Mouse (Mus musculus) 3T3-L1 (cell line): ENCODE results near the gene Rgp1.
"Not testable (repeated sequence)": the region's sequence is repeated elsewhere in the genome, so short reads cannot be mapped to it uniquely, and the experiment has no call there.

ENCODE experiments used
- DNase-seq: peaks from one replicate; pipeline ENCODE4 v3.0.0-alpha.2; 2015; ENCODE audit warnings: low read depth, low spot score

The Rgp1 gene

DNA sequence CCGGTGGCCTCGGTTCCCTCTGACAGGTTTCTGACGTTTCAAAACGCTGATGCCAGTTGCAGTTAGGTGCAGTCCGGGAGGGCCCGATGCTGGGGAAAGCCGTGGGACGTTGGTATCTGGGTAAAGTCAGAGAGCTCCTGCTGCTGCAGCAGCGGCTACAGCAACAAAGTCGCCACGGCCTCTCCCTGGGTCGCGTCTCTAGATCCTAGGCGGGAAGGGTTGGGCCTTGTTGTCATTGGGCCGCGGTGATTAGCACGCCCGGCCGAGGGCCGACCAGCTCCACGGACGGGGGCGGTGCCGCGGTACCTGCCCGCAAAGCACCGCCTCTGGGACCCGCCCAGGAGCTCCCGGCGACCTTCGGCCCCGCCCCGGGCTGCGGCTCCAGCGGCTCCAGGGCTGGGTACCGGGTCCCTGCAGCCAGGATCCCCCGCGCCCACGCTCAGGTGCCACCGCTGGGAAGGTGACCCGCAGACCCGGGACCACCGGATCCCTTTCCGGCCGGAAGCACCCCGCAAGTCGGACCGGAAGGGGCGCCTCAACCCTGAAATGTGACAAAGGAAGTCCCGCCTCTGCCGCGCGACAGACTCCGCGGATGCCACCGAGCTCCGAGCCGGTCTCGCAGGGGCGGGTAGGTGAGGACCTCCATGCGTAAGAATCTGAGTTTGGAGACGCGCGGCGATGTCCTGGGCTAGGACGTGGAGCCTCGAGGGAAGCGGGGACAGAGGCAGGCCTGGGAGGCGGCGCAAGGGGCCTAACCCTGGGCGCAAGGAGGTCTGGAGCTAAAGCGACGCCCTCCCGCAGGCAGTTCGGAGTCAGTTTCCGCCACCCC, at the start of gene Rgp1, which contains the start of gene Gba2:
Rgp1 (plus strand) TSS at position 340 of the 829 bp plus-strand sequence.
Gba2 (minus strand) TSS at position 498 of the 829 bp plus-strand sequence.
- DNase-seq, result peak; percentile 77

DNA sequence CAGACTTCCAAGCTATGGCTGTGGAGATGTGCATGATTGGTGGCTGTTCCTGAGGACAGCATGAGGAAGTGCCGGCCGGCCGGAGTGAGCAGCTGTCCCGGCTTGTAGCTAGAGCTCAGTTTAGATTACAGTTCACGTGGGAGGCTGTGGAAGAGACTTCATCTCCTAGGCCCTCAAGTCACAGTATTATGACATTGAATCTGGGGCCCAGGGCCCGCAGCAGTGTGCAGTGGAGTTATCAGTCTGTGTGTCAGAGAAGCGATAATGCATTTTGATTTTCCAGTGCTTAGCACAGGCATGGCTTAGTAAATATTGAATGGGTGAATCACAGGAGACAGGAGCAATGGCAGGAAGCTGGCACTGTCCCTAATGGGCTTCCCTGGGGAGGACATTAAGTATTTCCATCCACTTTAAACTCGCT, 48.4 kb upstream of the Rgp1 start:
- peak; percentile 40 for DNase-seq

DNA sequence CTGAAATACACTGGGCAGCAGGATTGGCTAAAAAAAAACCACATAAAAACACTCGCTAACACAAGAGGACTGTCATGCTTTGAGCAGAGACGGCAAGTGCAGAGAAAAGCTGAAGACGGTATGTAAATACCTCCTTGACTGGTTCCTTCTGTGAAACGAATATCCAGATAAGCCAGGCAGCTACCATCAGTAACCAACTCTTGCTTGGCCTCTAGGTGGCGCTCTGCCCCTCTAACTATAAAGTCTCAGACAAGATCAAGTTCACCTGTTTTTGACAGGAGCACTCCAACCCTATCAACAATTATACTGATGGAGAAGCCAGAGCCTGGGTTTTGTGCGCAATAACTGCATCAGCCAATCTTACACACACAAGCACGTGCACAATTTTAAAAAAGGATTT, 47.9 kb upstream of the Rgp1 start:
- DNase-seq, result peak; percentile 83

DNA sequence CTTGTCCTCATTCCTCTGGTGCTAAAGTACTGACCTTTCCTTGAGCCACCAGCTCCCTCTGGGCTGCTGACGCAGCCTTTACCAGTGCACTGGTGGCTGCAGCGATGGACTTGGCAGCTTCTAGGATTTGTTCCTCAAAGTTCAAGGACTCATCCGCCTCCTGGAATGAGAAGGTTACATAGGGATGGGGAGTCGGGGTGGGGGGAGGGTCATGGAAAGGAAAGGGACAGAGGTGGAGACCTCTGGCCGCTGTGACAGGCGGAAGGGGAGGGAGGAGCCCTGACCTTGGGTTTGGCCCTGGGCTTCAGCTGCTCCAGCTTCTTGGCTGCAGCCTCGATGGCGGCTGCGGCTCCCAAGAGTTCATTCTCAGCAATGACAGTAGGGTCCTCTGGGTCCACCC, 45.2 kb upstream of the Rgp1 start:
- DNase-seq, result no peak

DNA sequence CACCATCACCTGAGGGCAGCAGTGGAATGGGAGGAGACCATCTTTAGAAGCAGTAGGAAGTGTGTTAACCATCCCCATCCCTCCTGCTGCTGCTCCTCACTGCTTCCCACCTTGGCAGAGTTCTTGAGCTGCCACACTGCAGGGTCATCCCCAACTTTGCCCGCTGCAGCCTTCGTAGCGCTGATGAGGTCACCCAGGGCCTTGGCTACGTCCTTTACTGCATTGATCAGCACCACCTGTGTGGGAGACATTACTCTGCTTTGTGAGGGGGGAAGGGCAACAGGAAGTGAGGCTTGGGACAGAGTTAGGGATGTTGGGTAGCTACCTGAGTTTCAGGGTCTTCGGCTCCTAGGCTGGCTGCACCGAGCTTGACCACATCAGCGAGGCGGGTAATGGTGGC, 42.9 kb upstream of the Rgp1 start:
- DNase-seq, result no peak

DNA sequence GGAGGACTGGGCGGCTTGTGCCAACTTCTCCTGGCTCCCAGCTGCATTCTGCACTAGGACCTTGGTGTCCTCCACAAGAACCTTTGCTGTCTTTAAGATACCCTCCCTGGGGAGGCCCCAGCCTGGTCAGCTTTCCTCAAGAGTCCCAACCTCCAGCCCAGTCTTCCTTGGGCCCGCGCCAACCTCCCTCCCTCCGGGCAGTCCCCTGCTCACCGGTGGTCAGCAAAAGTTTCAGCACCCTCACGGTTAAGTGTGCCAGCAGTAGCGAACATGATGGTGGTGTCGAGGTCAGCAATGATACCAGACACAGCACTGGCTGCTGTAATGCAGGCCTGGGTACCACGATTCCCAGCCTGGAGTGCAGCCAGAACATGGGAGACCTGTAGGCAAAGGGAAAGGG, 42.5 kb upstream of the Rgp1 start:
- DNase-seq, result no peak

DNA sequence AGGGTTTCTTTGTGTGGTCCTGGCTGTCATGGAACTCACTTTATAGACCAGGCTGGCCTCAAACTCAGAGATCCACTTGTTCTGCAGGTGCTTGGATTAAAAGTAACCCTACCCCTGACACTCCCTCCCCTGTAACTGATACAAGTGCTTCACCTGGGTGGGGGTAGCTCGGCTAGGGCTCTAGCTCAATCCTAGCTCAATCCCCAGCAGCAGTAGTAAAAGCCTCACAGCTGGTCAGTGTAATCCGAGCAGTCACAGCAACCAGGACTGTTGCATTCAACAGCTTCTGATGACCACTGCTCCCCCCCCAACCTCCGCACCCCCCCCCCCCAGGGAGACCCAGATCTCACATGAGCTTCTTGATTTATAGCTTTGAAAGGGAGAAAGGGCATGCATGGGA, 36.5 kb upstream of the Rgp1 start:
- DNase-seq, result no peak

DNA sequence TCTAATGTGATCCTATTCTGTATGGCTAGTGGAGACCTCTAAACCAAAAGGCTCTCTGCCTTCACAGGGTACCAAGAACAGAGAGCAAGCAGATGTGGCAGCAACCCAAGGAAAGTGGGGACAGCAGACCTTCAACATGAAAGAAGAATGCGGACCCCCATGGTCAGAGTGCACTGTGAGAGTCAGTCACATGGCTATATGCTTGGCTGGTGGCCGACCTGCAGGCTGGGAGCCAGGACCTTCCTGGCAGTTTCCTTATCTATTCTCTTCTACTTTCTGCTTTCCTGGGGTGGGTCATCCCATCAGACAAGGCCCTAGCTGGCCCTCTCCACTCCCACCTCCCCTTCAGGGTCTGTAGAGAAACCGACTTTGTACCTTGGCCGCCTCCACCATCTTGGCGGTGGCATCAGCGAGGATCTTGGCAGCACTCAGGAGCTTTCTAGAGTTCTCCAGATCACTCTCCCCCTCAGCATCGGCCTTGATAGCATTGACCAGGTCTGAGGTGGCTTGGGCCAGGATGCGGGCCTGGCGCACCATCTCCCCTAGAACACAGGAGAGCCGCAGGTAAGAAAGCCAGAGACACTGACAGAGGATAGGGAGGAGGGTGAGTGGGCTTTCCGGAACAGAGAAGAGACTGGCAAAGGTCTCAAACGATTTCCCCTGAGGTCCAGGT, 32.0 kb upstream of the Rgp1 start:
- no peak for DNase-seq

DNA sequence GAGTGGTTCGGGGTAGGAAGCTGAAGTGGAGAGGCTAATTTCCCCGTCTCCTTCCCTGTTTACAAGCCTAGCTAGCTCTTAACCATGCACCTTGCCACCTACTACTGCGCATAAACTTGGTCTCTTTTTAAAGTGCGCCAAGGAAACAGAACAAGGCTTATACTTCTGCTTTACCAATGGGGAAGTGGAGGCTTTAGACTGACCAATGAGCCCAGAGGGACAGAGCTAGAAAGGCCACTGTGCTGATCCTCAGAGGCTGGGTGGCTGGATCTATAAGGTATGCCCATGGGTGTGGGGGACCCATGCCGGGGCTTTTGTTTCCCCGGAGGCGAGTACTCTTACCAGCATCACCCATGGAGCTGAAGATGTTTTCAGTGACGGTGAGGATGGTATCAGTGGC, 31.4 kb upstream of the Rgp1 start:
- no peak for DNase-seq

DNA sequence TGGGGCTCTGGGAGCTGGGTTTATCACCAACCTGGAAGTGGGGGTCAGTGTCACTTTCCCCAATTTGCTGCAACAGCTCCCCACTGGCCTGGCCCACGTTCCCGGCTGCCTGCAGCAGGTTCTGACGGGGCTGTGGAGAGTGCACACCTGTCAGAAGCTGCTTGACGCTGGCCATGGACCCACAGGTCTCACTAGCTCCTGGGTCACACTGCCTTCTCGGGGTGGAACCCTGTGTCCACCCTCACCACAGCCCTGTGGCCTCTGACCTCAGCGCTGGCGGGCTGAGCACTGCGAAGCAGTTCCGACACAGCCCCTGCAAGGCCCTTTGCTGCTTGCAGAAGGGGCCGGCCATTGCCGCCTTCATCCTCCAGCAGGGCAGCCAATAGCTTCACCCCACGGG, 29.5 kb upstream of the Rgp1 start:
- DNase-seq, result no peak

DNA sequence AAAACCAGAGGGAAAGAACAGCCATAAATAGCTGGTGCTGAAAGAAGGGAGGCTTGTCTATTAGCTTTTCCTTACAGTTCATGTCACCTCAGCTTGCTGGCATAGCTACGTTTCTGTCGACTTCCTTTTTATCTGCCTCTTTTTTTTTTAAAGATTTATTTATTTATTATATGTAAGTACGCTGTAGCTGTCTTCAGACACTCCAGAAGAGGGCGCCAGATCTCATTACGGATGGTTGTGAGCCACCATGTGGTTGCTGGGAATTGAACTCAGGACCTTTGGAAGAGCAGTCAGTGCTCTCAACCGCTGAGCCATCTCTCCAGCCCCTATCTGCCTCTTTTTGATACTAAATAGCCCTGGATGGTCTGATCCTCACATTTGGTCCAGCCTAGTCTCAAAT, 26.7 kb upstream of the Rgp1 start:
- not testable (repeated sequence) for DNase-seq

DNA sequence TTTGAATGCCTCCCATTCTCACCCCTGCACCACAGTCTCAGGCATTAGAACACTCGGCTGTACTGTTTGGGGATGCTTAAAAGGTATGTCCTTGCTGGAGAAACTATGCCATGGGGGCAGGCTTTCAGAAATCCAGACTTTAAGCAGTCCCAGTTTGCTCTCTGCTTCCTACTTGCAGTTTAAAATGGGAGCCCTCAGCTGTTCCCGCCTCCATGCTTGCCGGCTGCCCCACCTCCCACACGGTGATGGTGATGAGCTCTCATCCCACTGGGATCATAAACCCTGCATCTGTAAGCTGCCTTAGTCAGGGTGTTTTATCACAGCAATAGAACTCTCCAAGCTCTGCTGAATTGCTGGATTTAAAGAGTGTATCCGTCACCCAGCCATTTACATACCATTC, 26.1 kb upstream of the Rgp1 start:
- no peak for DNase-seq

DNA sequence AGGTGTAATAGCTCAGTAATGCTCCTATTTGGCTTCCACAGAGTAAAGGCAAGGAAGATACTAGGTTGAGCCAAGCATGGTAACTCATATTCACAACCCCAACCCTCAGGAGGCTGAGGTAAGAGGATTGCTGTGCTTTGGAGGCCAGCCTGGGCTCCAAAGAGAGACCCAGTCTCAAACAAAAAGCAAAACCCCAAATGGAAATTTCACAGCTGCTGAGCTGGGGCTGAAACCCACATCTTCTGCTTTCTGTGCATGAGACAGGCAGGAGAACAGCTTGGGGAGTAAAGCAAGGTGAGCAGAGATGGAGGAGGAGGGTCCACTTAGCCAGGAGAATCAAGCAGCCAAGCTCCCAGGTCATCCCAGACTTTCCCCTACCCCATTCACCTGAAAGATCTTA, 24.6 kb upstream of the Rgp1 start:
- no peak for DNase-seq

DNA sequence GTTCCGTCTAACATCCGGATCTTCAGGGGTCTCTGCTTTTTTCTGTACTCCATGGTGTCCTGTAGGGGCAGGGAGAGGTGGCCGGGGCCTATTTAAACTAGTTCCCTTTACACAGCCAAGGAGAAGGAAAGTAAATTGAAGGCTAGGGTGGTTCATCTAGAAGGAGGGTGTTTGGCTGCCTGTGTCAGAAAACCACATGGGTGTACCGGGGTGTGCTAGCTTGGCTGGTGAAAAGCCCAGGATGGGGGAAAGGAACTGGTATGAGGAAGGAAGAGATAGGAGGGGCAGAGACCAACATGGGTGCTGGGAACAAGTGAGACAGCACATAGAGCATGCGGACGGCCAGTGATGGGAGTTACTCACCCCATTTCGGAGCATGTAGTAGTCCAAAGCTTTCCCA, 22.6 kb upstream of the Rgp1 start:
- no peak for DNase-seq

DNA sequence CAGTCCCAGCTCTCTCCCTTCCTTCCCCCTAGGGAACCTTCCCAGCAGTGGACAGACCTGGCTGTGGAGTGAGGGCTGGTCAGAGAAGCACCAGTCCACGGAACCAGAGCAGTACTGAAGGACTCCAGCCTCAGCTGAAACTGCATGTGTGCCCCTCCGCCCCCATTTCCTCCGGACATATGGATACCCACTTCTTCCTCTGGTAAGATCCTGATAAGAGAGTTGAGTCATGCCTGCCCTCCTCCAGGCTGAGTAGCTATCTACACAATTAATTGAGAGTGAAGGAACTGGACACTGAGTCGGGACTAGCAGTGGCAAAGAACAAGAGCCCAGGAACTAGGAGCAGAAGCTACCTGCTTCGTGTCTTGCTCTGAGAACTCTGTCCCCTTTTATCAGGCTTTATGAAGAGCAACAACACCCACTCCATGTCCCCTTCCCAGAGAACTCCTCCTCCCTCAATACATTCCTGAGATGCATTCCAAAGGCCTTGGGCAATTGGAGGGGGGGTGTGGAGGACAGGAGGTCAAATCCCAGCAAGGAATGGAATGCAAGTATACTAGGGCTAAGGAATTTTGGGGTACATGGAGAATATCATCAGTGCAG, 20.4 kb upstream of the Rgp1 start:
- DNase-seq, result peak; percentile 84

DNA sequence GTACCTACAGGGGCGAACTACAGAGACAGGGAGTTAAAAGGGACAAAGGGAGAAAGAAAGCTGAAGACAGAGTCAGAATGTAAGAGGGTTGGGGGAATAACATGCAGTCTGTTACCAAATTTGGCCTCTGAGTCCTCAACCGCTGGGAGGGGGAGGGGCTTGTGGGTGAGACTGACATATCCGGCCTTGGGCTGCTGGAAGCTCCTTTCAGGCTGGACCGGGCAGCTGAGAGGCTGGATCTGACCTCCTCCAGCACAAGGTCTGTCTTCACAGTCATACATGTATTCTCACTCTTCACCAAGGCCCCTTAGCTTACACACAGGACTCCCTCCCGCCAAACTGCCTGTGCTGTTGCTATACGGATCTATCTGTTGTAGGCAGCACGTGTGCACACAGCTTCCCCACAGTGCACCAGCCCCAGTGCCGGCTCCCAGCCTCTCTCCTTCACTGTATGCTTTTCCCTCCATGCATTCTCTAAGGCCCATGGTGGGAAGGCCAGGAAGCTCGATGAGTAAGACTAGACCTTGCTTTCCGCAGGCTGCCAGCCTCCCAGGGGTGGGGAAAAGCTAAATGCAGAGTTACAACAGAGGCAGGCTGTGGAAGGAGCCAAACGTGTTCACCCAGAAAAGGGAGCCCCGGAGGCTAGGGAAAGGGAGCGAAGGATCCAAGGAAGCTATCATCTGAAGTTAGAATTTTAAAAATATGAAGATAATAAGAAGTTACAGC, 19.7 kb upstream of the Rgp1 start:
- peak; percentile 91 for DNase-seq

DNA sequence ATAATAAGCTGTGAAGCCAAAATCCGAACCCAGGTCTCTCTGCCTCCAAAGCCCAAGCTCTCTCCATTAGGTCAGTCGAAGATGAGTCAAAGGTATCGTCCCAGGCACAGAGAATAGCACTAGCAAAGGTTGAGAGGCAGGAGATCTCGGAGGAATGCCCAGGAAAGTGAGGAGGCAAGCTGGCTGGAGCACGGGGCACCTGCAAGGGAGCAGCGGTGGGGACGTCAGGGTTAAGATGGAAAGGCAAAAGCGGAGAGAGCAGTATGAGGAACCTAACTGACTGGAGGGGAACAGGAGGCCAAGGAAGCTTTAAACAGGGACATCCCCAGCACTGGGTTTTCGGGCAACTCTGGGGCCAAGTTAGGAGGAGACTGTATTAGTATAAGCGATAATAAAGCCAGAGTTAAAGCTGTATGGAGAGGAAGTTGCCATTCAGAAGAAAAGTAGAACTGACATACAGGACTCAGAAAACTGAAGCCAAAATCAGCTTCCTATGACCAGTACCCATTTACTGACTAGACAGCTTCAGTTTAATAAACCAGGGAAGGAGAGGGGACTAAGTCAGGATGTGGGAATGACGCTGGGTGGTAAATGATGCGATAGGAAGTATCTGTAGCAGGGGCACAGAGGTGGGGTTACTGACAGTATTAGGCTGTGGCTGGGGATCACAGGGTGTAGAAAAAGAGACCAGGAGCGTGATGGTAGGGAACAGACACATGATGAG, 18.8 kb upstream of the Rgp1 start:
- no peak for DNase-seq

DNA sequence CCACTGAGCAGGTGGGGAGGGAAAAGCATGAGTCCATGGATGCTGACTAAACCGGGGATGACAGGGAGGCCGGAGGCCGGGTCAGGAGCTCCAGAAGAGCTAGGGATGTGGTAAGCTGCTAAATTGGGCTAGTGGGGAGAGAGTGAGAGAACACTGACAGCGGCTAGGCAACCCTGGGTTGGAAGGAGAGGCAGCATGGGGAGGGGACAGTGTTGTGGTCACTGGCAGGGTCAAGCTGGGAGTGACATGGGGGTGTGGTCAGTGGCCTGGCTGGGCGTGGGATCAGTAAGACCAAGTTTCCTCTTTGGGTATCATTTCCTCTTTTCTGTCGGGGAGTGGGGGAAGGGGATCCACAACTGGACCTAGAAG, 18.3 kb upstream of the Rgp1 start:
- DNase-seq, result peak; percentile 69

DNA sequence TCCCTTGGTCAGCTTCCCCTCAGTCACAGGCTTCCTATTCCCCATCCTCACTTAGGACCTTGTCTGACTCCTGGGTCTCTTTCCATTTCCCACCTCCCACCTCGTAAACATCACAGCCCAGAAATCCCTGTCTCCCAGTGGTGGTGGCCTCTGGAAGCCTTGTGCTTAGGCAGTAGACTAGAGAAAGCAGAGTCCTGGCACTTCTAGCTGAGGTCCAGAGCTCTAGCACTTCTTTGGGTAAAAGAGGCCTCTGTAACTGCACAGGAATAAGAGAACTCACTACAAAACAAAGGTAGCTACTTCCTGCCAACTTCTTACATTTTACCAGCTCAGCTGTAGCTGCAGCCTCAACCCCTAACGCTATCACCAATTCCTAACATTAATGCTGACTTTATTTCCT, 17.5 kb upstream of the Rgp1 start:
- peak; percentile 29 for DNase-seq

DNA sequence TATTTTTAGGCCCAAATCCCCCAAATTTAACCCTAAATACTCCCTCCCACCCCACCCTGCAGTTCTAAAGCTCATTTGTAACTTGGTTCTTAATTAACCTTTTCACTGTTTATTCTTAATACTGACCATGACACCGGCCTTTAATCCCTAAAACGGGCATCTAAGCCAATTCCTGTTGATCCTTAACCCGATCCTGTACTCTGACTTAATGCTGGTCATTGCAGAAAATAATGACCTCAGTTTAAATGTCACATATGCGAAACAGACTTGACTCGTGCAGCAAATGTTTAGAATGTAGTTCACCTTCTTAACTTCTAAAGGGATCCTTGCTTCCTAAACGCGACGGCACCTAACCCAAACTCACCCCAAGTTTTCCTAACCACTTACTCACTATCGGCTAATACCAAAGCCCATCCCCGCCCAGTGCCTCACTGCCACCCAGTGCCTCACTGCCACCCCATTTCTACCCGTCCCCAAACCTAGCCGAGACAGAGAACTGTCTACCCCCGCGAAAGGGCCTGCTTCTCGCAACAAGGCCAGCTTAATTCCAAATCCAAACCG, 17.0 kb upstream of the Rgp1 start:
- no peak for DNase-seq
